Mouse (Mus musculus) heart, postnatal 36 days (tissue): ENCODE data around the gene Sun1. TPM values are rescaled to one million over a fixed set of nuclear protein-coding genes. Genes with fewer than 3 reads are reported as not detected.

Experiments used
- DNase-seq, 2 experiments: peaks; one replicate each; pipeline ENCODE4 v3.0.0; 2021 to 2022
- intact Hi-C: fragments of 180-260 bp; cut with DNase I; formaldehyde crosslinking; loops from one replicate; pipeline ENCODE4 v1.15.1; 2025
- total RNA-seq, 2 experiments: library from RNA; stranded (reverse); gene quantifications; 2 replicates each; pipeline ENCODE4 v1.2.3; 2021

Gene Sun1
- total RNA-seq, 2 experiments from 2014 or later: 48.2 to 50.1 TPM

DNA sequence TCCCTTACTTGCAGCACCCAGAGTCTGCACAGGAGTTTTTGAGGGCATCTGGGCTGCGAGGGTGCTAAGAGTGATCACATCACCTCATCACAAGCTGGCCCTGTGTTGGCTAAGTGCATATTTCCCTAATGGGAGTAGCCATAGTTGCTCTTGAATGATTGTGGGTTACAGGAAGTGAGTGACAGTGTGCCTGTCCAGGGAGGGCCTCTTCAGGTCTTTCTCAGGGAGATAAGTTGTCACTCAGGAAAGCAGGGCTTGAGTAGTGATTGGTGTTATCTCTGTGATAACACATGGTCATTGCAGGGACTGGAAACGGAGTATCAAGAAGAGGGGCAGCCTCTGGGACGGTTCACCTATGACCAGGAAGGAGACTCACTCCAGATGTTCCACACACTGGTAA, 47.3 kb downstream of the Sun1 start:
- intact Hi-C loops: no loop called here
- no peak for DNase-seq

GRCm38 (mm10) chr5:139248846-139249245, 48.4 kb downstream of the Sun1 start:
- no peak for DNase-seq
- intact Hi-C loops: no loop called here

GRCm38 (mm10) chr5:139251279-139251678, 50.8 kb downstream of the Sun1 start:
- intact Hi-C loops: loop anchor here (5.0 kb wide), 1 partner anchor 99 kb away; the partner anchor contains the start of genes Dnaaf5 and Prkar1b
- no peak for DNase-seq

- intact Hi-C loops: loop anchor here (1.0 to 5.0 kb wide), 2 partner anchors 51 to 99 kb away; partner anchors contain the start of genes Dnaaf5, Prkar1b and Sun1
Observed at GRCm38 (mm10) chr5:139251736-139252080, 51.3 kb downstream of the Sun1 start.

DNA sequence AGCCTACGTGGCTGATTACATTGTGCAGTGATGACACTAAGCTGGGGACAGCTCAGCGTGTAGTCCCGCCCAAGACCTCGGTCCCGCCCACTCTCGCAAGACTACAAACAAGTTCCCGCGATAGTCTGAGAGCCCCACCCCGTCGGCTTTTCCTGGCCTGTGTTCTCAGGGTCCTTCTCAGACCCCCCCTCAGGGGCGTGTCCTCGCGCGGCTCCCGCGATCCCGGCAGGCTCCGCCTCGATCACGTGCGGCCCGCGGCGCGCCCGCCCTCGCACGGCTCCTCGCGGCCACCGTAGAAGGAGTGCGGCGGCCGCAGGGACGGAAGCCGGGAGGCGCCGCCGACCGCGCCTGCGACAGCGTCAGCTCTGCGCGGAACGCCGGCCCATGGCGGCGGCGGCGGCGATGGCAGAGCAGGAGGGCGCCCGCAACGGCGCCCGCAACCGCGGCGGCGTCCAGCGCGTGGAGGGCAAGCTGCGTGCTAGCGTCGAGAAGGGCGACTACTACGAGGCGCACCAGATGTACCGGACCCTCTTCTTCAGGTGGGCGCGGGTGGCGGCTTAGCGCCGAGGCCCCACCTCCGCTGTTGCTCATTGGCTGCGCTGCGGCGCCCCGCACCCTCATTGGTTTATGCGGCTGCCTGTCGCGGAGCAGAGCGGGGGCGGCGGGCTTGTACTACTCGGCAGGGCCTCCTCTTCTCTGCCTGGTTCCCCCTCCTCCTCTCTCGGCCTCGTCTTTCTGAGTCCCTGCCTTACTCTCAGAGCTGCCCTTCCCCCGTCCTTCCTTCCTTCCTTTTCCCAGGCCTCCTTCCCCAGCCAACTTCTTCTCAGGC, 51.9 kb downstream of the Sun1 start, which contains the start of gene Get4:
Gene Get4, plus strand, starts transcription at position 244 of the 829 bp plus-strand sequence.
- DNase-seq: peak; percentile 97 to 99
- intact Hi-C loops: loop anchor here (1.0 to 5.0 kb wide), 2 partner anchors 52 to 100 kb away; partner anchors contain the start of genes Dnaaf5, Prkar1b and Sun1

More at GRCm38 (mm10) chr5:139251736-139252080, 51.3 kb downstream of the Sun1 start:
- no peak for DNase-seq

GRCm38 (mm10) chr5:139252910-139253245, 52.4 kb downstream of the Sun1 start:
- no peak for DNase-seq
- intact Hi-C loops: loop anchor here (1.0 to 5.0 kb wide), 2 partner anchors 53 to 101 kb away; partner anchors contain the start of genes Dnaaf5, Prkar1b and Sun1

GRCm38 (mm10) chr5:139253301-139253741, 52.9 kb downstream of the Sun1 start:
- intact Hi-C loops: loop anchor here (5.0 kb wide), 1 partner anchor 101 kb away; the partner anchor contains the start of genes Dnaaf5 and Prkar1b
- peak; percentile 14 to 34 for DNase-seq

DNA sequence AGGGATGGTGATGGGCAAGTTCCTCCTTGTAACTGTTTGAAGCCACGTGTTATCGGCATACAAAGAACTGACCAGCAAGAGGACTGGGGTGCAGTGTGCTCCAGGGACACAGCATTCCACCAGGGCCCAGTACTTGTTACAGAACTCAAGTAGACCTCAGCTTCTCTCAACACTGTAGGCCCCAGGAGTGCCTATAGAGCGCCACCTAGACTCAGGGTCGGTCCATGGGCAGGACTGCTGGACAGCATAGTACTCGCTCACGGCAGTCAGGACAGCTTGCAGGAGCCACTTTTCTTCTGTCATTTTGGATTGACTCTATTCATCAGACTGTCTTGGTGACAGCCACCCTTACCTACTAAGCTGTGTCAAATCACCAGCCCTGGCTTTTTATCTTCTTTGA, 54.5 kb downstream of the Sun1 start:
- DNase-seq: no peak
- intact Hi-C loops: loop anchor here (5.0 kb wide), 1 partner anchor 103 kb away; the partner anchor contains the start of genes Dnaaf5 and Prkar1b

DNA sequence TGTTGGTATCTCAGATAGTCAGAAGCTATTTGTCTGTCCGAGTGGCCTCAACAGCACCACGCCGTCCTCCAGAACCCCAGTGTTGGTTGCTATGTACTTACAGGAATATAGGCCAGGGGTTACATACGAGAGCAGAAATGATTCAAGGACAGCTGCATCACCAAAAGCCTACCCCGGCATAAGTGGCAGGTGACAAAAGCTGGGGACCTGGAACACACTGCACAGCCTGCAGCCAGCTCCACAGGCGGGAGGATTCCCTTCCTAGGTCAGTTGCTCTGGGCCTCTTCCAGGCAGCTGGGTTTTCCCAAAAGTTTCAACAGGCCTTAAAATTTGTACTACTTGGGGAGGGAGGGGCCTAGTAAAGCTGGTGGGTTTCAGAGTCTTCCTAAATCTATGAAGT, 55.3 kb downstream of the Sun1 start:
- intact Hi-C loops: no loop called here
- peak in 1 of 2 experiments; percentile 17 for DNase-seq

DNA sequence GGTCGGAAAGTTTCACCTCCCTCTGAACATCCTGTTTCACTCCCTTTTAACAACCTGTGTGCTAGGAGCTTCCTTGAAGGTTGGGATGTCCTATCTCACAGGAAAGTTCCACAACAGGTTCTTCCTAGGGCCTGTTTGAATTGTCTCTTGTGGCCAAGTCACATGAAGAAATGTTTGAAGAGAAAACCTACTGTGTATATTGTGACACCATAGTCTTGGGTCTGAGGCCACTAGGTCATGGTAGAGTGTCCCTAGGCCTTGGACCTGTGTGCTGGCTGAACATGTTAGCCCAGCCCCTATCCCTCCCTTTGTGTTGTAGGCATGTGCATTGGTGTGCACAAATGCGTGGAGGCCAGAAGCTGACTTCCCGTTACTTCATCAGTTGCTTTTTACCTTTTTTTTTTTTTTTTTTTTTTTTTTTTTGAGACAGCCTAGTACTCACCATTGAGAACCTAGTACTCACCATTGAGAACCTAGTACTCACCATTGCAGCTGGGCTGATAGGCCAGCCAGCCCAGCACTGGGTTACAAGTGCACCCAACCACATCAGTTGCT, 55.9 kb downstream of the Sun1 start:
- no peak for DNase-seq
- intact Hi-C loops: no loop called here

GRCm38 (mm10) chr5:139257265-139257664, 56.8 kb downstream of the Sun1 start:
- intact Hi-C loops: no loop called here

GRCm38 (mm10) chr5:139257818-139258217, 57.4 kb downstream of the Sun1 start:
- intact Hi-C loops: no loop called here
- DNase-seq: no peak

More at GRCm38 (mm10) chr5:139257265-139257664, 56.8 kb downstream of the Sun1 start:
- no peak for DNase-seq

GRCm38 (mm10) chr5:139258371-139259035, 58.1 kb downstream of the Sun1 start:
- intact Hi-C loops: no loop called here
- DNase-seq: no peak

DNA sequence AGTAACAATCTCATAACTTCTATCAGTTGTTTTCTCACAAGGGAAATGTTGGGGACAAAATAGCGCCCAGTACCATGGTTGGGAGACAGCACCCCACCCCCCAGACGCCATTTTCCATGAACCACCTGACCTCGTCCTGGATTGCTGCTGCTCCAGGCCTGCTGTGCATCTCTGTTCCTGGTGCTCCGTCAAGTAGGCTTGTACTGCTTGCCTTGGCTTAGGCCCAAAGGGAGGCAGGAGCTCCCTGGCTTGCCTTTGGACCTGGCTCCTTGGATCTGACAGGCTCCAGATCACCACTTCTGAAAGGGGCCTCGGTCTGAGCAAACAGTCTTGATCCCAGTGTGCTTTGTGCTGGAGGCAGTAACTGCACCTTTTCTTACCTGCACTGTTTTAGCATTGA, 59.4 kb downstream of the Sun1 start:
- peak; percentile 29 to 37 for DNase-seq
- intact Hi-C loops: no loop called here

DNA sequence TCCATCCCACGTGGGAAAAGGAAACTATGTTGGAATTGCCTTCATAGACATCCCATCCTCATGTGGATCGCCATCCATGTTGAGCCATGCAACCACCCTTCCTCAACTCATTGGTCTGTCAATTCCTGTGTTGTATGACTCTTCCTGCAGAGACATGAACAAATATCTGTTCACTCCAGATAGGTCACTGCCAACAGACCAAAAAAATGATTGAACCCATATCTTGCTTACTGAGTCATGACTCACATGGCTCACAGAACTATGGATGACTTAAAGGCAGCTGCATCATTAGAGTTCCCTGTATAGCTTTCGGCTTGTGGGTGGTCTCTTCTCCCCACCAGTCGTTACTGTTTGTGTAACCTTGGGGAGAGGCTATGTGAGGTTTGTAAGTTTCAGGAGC, 61.0 kb downstream of the Sun1 start:
- intact Hi-C loops: no loop called here

DNA sequence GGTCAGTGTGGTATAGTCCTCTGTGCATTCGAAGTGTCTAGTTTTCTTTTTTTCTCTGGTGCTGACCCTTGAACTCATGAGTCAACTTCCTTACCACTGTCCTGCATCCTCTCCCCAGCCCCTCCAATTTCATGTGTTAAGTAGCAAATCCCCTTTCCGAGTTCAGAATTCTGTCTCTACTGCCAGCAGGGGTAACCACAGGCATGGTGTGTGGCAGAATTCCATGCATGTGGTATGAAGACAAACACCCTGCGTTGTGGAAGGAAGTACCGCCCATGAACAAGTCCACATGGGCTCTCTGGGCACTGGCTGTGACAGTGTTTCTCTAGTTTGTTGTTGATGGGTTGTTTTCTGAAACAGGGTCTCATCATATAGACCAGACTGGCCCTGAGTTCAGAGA, 67.2 kb downstream of the Sun1 start:
- DNase-seq: no peak
- intact Hi-C loops: no loop called here

More for the DNA sequence above, 61.0 kb downstream of the Sun1 start:
- DNase-seq: no peak

DNA sequence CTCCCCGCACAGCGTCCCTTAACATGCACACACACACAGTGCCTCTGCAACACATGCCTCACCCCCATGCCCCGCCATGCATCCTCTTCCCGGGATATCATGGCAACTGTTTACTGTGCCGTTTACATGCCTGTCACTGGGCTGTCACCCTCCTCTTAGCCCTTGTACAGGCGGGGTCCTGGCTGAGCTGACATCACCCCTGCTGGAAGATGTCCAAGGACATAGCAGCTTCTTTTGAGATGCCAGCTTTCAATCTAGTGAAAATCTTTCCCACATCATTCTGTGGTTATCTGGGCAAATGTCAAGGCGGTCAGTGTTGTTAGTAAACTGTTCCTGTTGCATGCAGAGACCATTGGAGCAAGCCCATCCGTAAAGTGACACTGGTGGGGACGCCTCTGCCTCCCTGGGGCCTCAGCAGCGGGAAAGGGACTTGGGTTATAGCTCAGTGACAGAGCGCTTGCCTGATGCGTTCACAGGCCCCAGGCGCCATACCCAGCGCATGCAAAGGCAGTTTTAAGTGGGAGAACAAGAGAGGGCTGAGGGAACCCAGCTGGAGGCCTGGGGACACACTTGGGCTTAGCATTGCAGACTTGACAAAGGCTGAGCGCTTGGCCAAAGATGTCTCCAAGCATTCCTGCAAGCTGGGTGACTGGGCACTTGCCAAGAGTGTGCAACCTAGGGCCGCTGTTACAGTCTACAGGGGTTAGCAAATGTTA, 70.5 kb downstream of the Sun1 start:
- intact Hi-C loops: no loop called here
- DNase-seq: no peak

DNA sequence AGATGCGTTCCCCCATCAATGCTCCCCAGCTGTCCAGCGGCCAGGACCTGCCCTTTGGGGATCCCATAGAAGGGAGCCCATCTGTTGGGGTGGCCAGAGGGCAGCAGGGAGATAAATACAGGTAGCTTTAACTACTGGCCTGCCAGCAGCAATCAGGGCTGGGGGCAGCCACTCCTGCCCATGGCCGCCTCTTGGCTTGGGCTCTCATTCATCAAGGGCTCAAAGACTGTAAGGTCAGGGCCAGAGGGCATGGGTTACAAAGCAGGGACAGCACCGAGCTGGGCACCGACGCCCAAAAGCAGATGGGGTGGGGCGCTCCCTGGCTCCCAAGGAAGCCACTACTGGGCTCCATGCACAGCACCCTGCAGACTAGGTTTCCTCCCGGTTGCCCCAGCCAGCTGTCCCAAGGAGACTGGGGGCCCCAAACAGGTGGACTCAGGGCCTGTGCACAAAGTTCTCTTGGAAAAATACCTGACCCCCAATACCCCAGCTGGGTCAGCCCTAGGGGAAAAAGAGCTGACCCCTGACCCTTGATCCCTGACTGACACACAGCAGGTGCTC, 71.6 kb downstream of the Sun1 start:
- DNase-seq: no peak
- intact Hi-C loops: no loop called here

DNA sequence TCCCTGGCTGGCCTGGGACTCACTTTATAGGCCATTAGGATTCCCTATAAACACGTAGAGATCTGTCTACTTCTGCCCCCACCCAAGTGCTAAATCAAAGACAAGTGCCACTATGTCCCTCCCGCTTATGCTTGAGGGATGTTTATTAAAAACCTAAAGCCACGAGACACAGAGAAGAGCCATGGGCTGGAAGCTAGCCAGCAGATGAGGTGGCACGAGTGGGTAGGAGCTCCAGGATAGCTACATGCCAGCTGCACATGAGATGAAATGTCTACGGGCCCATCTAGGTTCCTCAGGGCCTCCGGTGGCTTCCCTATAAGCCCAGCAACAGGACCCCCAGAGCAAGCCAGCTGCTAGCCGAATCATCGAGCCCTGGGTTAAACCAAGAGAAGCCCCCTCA, 76.8 kb downstream of the Sun1 start:
- intact Hi-C loops: no loop called here
- DNase-seq: no peak
